Mouse (Mus musculus) hematopoietic multipotent progenitor cell, adult 10-12 weeks (in vitro differentiated cells): Measurements from ENCODE around the gene Cyp2c67. TPM values are rescaled to one million over a fixed set of nuclear protein-coding genes. Genes with fewer than 3 reads are reported as not detected.

Experiments used
- polyA plus RNA-seq: library from polyadenylated mRNA; stranded (reverse); fragments of >175 nt; gene quantifications from 2 replicates; pipeline ENCODE4 v1.2.3, GENCODE M21; 2012; ENCODE audit warnings: low replicate concordance

The Cyp2c67 gene
- polyA plus RNA-seq, result not detected in 2 replicates

DNA sequence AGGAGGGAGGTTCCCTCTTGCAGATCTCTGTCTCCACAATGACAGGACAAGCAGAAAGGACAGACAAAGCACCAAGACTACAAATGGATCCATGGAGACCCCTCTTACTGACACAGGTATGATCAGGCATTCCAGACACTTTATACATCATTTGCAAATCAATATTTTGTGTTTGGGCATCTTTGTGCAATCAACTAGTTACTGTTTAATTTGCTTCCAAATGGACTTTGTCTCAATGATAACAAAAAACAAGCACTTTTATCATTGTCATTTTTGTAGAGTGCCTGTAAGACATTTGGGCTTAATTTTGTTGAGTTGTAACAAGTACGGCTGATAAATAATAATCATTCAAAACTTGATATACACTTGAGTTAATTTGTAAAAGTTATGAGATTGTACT is at the start of gene Cyp2c67:
Gene Cyp2c67, minus strand, starts transcription at position 114 of the 400 bp plus-strand sequence.

Other genes starting within 250 kb of the Cyp2c67 start
- not detected in 2 replicates for gene Cyp2c38, start 186.0 kb downstream of the Cyp2c67 start, polyA plus RNA-seq
- gene Cyp2c39, start 138.2 kb downstream of the Cyp2c67 start, polyA plus RNA-seq, result not detected in 2 replicates
- not detected in 2 replicates for gene Cyp2c68, start 92.0 kb upstream of the Cyp2c67 start, polyA plus RNA-seq
- gene Cyp2c40, start 163.8 kb upstream of the Cyp2c67 start, polyA plus RNA-seq, result not detected in 2 replicates
- not detected in 2 replicates for gene Cyp2c69, start 237.7 kb upstream of the Cyp2c67 start, polyA plus RNA-seq